Mouse (Mus musculus): ENCODE measurements around the gene 4931414P19Rik. TPM values are rescaled to one million over a fixed set of nuclear protein-coding genes. Genes with fewer than 3 reads are reported as not detected.

4931414P19Rik gene
- polyA plus RNA-seq (2015; fragmentation: Nextera tagmentation; extraction: Ambion mirVana): 6.7 and 9.0 TPM in 2 replicates

DNA sequence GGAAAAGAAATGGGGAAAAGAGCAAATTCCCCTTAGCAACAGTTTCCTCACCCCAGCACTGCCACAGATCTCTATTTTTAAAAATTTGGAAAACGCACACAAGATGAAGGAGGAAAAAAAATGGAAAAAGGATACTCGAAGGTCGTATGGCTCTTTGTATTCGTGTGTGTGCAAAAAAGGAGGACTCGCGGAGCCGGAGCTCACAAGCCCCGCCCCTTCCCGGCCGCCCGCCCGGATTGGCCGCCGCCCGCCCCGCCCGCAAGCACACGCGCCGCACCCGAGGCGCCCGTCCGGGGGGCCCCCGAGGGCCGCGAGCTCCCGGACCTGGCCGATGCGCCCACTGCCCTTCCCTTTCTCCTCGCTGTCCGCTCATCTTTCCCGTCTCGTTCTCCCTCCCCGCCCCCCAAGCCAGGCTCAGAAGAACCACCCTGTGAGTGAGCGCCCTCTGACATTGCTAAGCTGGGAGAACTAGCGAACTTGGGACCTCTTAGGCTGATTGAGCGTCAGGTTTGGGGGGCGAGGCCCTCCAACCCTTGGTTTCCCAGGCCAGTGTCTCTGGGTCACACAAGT lies at the start of gene 4931414P19Rik:
Gene 4931414P19Rik, minus strand, starts transcription at position 242 of the 570 bp plus-strand sequence.
- Histone ChIP-seq H3K36me3 (replicated peaks) (no peaks in the 10 kb centered on the region), H3K4me2 (peak within 1 kb of the TSS; percentile 72), H3K27ac (peak within 1 kb of the TSS; percentile 81), H3K27me3 (replicated peaks) (no peaks in the 10 kb centered on the region), H3K4me3 (peak within 1 kb of the TSS; percentile 48), H3K9ac (peak within 1 kb of the TSS; percentile 35), H3K4me1 (peaks cover 20% of the 10 kb centered on the region), H3K9me3 (no peaks in the 10 kb centered on the region)
- WGBS: under 1% methylated on average over 32 of the region's 39 CpGs
- peak; percentile 13; the same call in 1 of the 2 replicates for ATAC-seq (replicated peaks)

DNA sequence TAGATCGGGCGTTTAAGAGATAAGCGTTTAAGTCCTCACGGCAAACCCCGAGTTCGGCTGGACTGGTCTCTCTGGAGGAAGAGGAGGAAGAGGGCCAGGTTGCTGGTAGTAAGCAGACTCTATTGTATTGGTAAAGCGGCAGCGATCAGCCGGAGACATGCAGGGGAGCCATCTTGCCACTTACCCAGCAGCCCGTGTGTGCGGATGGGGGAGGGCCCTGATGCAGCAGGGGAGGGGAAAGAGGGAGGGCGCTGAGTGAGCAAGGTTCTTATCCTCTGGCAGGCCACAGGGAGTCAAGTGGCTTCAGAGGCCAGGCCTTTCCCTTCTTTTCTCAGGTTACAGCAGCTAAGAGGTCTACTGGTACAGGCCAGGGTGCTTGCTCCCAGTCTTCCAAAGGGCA lies 47.7 kb upstream of the 4931414P19Rik start:
- peaks cover 47% of the 10 kb centered on the region for H3K4me1 ChIP-seq
- peak; percentile 89 for ATAC-seq (replicated peaks)
- H3K4me3 ChIP-seq: peak overlapping the region; percentile 66
- peak overlapping the region; percentile 76 for H3K9ac ChIP-seq
- peak overlapping the region; percentile 88 for H3K4me2 ChIP-seq
- no peaks in the 10 kb centered on the region for H3K9me3 ChIP-seq
- 0% methylated on average over 12 of the region's 12 CpGs for whole genome bisulfite sequencing
- H3K27me3 ChIP-seq (replicated peaks): no peaks in the 10 kb centered on the region
- peaks cover 31% of the 10 kb centered on the region; the same call in 1 of the 2 replicates for H3K36me3 ChIP-seq (replicated peaks)
- peak overlapping the region; percentile 87 for H3K27ac ChIP-seq

DNA sequence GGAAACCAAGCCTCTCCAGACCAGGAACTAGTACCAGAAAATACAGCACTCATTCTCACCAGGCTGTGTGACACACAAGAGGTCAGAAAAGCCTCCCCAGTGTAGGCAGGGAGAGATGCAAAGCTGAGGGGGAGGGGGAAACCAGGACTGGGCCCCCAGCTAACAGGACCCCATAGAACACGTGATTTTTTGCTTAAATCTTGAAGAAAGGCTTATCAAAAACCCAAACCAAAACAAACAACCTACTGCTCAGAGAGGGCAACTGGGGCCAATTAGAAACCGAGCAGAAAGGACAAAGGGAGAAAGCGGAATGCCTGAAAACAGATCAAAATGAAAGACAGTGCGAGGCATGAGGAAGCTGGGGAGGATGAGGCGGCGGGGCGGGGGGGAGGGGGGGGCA lies 47.0 kb upstream of the 4931414P19Rik start:
- peaks cover 26% of the 10 kb centered on the region; the same call in 1 of the 2 replicates for H3K36me3 ChIP-seq (replicated peaks)
- H3K9me3 ChIP-seq: no peaks in the 10 kb centered on the region
- WGBS: 1% methylated on average over 7 of the region's 7 CpGs
- ATAC-seq (replicated peaks): no peak
- H3K27ac ChIP-seq: peak overlapping the region; percentile 87
- H3K27me3 ChIP-seq (replicated peaks): no peaks in the 10 kb centered on the region
- peak overlapping the region; percentile 88 for H3K4me2 ChIP-seq
- H3K4me1 ChIP-seq: peaks cover 53% of the 10 kb centered on the region
- peak overlapping the region; percentile 66 for H3K4me3 ChIP-seq
- H3K9ac ChIP-seq: peak overlapping the region; percentile 76

DNA sequence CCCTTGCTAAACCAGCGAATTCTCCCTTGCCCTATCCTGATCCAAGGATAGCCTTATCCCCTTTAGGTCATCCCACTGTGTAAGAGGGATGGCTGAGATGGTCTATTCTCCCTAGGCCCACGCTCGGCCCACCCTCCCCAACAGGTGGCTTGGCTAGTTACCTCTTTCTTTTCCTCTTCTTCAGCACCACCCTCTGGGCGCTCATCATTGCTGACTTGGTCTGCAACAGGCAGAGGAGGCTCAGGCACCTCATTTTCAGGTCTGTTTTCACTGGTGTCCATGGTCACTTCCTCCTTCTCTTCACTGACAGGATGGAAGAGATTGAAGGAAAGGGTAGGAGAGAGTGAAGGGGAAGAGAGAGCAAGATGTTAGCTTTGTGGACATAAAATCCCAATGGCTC lies 45.8 kb upstream of the 4931414P19Rik start:
- Histone ChIP-seq H3K4me3 (no peak overlapping the region), H3K27me3 (replicated peaks) (no peaks in the 10 kb centered on the region), H3K4me2 (peak overlapping the region; percentile 88), H3K9ac (no peak overlapping the region), H3K4me1 (peaks cover 53% of the 10 kb centered on the region), H3K9me3 (no peaks in the 10 kb centered on the region), H3K36me3 (replicated peaks) (peaks cover 27% of the 10 kb centered on the region), H3K27ac (peak overlapping the region; percentile 87)
- peak; percentile 19 for ATAC-seq (replicated peaks)
- WGBS: 67% methylated on average over 4 of the region's 4 CpGs

DNA sequence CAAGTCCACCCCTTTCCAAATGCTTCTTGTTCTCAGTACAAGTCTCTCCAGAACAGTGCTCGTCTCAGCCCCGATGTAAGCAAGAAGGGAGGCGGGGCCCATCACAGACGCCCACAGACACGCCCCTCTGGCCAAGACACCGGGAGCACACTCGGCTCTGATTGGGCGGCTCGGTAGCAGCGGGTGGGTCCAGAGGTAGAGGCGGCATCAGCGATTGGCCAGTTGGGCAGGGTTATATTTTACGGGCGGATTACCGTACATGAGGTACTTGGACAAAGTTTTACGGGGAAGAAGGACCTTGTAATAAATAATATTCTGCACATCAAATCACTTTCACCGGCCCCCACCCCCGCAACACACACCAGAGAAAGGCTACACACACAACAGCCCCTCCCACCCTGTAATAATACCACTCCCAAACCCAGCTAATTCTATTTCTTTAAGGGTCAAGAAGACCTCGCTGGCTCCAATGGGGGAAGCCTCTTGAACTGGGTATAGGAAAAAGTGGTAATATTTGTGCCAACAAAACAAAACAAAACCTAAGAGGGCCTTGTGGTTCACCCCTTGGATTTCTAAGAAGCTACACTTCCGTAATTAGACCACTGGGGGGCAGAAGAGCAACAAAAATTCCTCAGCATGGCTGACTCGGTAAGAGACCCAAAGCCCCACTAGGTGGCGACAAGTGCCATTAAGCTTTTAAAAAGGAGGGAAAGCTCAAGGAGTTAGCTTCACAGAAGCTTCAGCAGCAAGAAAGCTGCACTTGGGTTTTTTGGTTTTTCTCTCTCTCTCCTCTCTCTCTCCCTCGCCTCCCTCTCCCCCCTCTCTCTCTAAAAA lies 45.0 kb upstream of the 4931414P19Rik start:
- Histone ChIP-seq H3K27ac (peak overlapping the region; percentile 87), H3K4me2 (peak overlapping the region; percentile 88), H3K36me3 (replicated peaks) (peaks cover 28% of the 10 kb centered on the region), H3K4me3 (0 out of 2 replicates have a peak overlapping the region, but pooled peaks have one; percentile 7), H3K27me3 (replicated peaks) (no peaks in the 10 kb centered on the region), H3K4me1 (peaks cover 53% of the 10 kb centered on the region), H3K9ac (no peak overlapping the region), H3K9me3 (no peaks in the 10 kb centered on the region)
- 62% methylated on average over 23 of the region's 23 CpGs for WGBS
- peak; percentile 35 for ATAC-seq (replicated peaks)

DNA sequence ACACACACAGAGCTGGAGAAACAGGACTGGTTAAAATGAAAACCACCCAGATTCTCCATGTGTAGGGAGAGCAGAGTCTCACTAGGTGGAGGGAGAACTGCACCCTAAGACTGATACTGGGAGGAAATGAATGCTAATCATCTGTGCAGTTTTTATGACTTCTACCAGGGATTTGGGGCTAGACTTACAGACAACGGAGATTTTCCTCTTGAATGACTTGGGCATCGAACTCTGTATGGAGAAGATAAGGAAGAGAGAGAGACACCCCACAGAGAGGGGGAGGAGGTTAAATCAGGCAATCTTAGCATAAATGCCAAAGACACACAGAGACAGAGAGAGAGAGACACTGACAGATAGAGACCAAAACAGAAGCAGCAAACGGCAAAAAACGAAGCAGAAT lies 42.1 kb upstream of the 4931414P19Rik start:
- Histone ChIP-seq H3K27me3 (replicated peaks) (no peaks in the 10 kb centered on the region), H3K27ac (no peak overlapping the region), H3K4me2 (no peak overlapping the region), H3K9ac (no peak overlapping the region), H3K36me3 (replicated peaks) (peaks cover 53% of the 10 kb centered on the region), H3K9me3 (no peaks in the 10 kb centered on the region), H3K4me3 (no peak overlapping the region), H3K4me1 (peaks cover 44% of the 10 kb centered on the region)
- ATAC-seq (replicated peaks): no peak
- 60% methylated on average over 4 of the region's 4 CpGs for WGBS

DNA sequence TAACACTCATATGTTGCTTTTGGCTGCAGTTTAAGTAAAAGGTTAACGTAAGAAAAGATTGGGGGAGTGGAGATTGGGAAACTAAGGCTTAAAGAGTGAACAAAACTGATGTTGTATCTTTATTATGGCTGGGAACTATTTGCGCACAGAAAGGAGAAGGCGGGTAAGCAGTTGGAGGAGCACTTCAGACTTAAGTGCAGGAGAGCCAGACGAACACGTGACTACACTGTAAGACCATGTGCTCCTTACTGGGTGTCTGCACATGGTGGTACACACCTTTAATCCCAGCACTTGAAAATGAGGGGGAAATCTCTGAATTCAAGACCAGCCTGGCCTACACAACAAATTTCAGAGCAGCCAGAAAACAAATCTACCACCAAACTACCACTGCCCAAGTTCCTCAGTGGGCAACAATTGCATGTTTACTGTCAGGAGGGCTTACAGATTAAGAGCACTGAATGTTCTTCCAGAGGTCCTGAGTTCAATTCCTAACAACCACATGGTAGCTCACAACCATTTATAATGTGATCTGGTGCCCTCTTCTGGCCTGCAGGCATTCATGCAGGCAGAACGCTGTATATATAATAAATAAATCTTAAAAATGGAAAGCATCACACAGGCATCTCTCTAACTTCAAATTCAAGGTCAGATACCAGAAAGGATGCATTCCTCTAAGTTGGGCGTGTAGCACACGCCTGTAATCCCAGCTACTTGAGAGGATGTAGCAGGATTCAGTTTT lies 41.3 kb upstream of the 4931414P19Rik start:
- no peaks in the 10 kb centered on the region for H3K27me3 ChIP-seq (replicated peaks)
- no peak overlapping the region for H3K9ac ChIP-seq
- WGBS: 94% methylated on average over 8 of the region's 8 CpGs
- peaks cover 61% of the 10 kb centered on the region for H3K36me3 ChIP-seq (replicated peaks)
- no peak overlapping the region for H3K27ac ChIP-seq
- ATAC-seq (replicated peaks): no peak
- H3K9me3 ChIP-seq: no peaks in the 10 kb centered on the region
- H3K4me3 ChIP-seq: no peak overlapping the region
- peaks cover 39% of the 10 kb centered on the region for H3K4me1 ChIP-seq
- H3K4me2 ChIP-seq: no peak overlapping the region

DNA sequence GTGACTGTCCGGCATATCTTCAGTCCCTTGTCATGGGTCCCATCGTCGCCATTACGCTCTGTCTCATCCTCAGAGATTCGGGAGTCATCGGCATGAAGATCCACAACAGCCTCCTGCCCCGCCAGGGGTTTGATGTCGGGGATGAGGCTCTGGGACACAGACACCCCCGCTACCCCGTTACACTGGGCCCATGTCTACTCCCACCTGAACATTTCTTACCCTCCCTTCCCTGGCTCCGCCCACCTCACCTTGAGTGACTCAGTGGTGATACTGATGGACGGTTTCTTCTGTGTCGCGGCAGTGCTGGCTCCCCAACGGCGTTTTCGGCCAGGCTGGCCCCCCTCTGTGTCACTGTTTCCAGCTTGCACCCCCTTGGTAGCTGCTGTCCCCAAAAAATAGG lies 40.7 kb upstream of the 4931414P19Rik start:
- Histone ChIP-seq H3K4me3 (no peak overlapping the region), H3K9me3 (no peaks in the 10 kb centered on the region), H3K4me2 (no peak overlapping the region), H3K36me3 (replicated peaks) (peaks cover 61% of the 10 kb centered on the region), H3K9ac (no peak overlapping the region), H3K27ac (no peak overlapping the region), H3K27me3 (replicated peaks) (no peaks in the 10 kb centered on the region), H3K4me1 (peaks cover 37% of the 10 kb centered on the region)
- ATAC-seq (replicated peaks): no peak
- WGBS: 96% methylated on average over 17 of the region's 17 CpGs

DNA sequence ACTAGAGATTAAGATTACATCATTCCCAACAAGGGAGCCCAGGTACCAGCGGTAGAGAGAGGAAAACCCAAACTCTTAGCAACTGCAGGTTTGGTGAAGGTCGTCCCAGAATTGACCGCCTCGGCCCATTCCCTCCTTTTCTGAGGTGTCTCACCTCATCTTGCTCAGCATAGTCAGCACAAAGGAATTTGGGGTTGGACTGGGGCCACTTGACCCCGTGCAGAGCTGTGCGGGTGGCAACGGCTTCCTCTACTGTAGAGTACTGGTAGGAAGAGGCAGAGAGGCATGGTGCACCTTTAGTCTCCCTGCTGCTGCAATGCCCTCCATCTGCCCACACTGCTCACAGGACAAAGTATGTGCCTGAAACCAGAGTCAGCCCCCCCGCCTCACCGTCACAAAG lies 38.5 kb upstream of the 4931414P19Rik start:
- H3K4me3 ChIP-seq: no peak overlapping the region
- no peaks in the 10 kb centered on the region for H3K9me3 ChIP-seq
- WGBS: 96% methylated on average over 9 of the region's 9 CpGs
- H3K27me3 ChIP-seq (replicated peaks): no peaks in the 10 kb centered on the region
- no peak overlapping the region for H3K27ac ChIP-seq
- ATAC-seq (replicated peaks): no peak
- H3K36me3 ChIP-seq (replicated peaks): peaks cover 56% of the 10 kb centered on the region
- no peak overlapping the region for H3K4me2 ChIP-seq
- H3K9ac ChIP-seq: no peak overlapping the region
- peaks cover 27% of the 10 kb centered on the region for H3K4me1 ChIP-seq

DNA sequence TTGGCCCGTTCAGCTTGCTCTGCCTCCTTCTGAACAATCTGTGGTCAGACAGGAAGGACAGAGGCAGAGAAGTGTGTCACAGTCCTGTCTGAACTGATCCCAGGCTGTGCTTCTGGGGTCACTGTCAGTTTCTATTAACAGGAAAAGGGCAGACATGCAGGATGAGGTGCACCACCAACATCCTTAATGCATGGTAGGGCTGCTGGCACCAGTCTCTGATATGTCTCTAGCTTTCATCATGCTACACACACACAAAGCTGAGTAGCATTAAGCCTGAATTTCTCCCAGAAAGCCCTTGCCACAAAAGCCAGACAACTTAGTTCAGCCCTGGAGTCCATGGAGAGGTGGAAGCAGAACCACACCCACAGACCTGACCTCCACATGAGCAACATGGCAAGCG lies 37.2 kb upstream of the 4931414P19Rik start:
- Histone ChIP-seq H3K9me3 (no peaks in the 10 kb centered on the region), H3K27me3 (replicated peaks) (no peaks in the 10 kb centered on the region)
- WGBS: 82% methylated on average over 2 of the region's 2 CpGs

DNA sequence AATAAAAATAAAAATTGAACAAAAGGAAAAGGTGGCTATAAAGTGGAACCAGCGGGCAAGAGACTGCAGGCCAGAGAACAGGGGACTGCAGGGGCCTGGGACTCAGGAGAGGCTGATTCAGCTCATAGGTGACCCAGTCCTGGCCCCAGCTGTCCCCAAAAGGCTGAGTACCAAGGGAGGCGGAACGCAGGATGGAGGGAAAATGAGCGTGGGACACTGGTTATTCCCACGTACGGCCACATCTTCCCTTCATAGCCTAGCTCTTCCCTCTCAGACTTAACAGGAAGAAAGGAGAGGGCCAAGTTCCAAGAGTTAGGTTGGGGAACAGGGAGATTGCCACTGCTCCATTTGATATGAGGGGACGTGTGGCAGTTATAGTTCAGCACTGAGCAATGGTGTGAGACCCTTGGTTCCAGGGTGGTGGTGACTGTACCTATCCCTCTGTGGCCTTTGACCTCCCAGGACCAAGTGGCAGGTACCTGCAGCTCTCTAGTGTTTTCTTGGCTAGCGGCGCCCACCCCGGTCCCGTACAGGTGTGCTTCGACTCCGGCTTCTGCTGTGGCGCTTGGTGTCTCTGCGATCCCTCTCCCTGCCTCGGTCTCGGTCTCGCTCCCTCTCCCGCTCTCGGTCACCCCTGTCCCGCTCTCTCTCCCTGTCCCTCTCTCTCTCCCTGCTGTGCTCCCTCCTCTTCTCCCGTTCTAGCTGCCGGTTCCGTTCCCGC lies 36.6 kb upstream of the 4931414P19Rik start:
- Histone ChIP-seq H3K4me2 (no peak overlapping the region), H3K36me3 (replicated peaks) (peaks cover 53% of the 10 kb centered on the region), H3K4me3 (no peak overlapping the region), H3K9me3 (no peaks in the 10 kb centered on the region), H3K4me1 (peaks cover 23% of the 10 kb centered on the region), H3K27ac (peak overlapping the region; percentile 91), H3K9ac (no peak overlapping the region), H3K27me3 (replicated peaks) (no peaks in the 10 kb centered on the region)
- ATAC-seq (replicated peaks): no peak
- WGBS: 77% methylated on average over 25 of the region's 25 CpGs

More for the DNA sequence above, 37.2 kb upstream of the 4931414P19Rik start:
- Histone ChIP-seq H3K4me2 (no peak overlapping the region), H3K9ac (no peak overlapping the region), H3K4me3 (no peak overlapping the region), H3K36me3 (replicated peaks) (peaks cover 56% of the 10 kb centered on the region), H3K4me1 (peaks cover 25% of the 10 kb centered on the region), H3K27ac (0 out of 2 replicates have a peak overlapping the region, but pooled peaks have one; percentile 26)
- ATAC-seq (replicated peaks): no peak
